Mouse (Mus musculus) embryonic facial prominence, embryonic 10.5 days (tissue): ENCODE measurements around the gene Kcnmb4. TPM values are rescaled to one million over a fixed set of nuclear protein-coding genes. Genes with fewer than 3 reads are reported as not detected.

Source experiments
- DNase-seq: peaks from one replicate; pipeline ENCODE4 v3.0.0-alpha.2; 2017; ENCODE audit warnings: low spot score
- H3K27ac ChIP-seq: fragments of 300-500 bp; sonication (generic); replicated peaks from 2 replicates; pipeline ENCODE4 v1.5.1; 2016; ENCODE audit warnings: mild to moderate bottlenecking
- H3K27me3 ChIP-seq: fragments of 300-500 bp; sonication (generic); replicated peaks from 2 replicates; pipeline ENCODE4 v1.6.1; 2016; ENCODE audit warnings: low read depth, mild to moderate bottlenecking; ENCODE audit not compliant: poor library complexity, severe bottlenecking
- H3K36me3 ChIP-seq: fragments of 300-500 bp; sonication (generic); replicated peaks from 2 replicates; pipeline ENCODE4 v1.6.1; 2016; ENCODE audit warnings: mild to moderate bottlenecking, moderate library complexity
- H3K4me1 ChIP-seq: fragments of 300-500 bp; sonication (generic); 2 replicates; pipeline ENCODE4 v1.6.1; 2016
- H3K4me3 ChIP-seq: fragments of 300-500 bp; sonication (generic); 2 replicates; pipeline ENCODE4 v1.5.1; 2016; ENCODE audit warnings: mild to moderate bottlenecking, moderate library complexity
- H3K9me3 ChIP-seq: fragments of 300-500 bp; sonication (generic); 2 replicates; pipeline ENCODE4 v1.6.1; 2016; ENCODE audit warnings: mild to moderate bottlenecking
- WGBS: fragments of 180-500 bp; shearing (Covaris S2); methylation state at CpG from one replicate; pipeline ENCODE4 v1.1.7; 2016; 5-methylcytosine and 5-hydroxymethylcytosine counted together
- polyA plus RNA-seq: library from polyadenylated mRNA; unstranded; fragments of >200 nt; fragmentation: Nextera tagmentation; extraction: Ambion mirVana; gene quantifications from 2 replicates; pipeline ENCODE4 v1.2.1, GENCODE M21; 2016

The Kcnmb4 gene
- polyA plus RNA-seq = 7.0 and 10.6 TPM in 2 replicates

GRCm38 (mm10) chr10:116473759-116474549 is at the start of gene Kcnmb4:
Gene Kcnmb4 (minus strand): TSS chr10:116473878.
- 3% methylated on average over 92 of the region's 92 CpGs for WGBS
- Histone ChIP-seq H3K27ac (peak within 1 kb of the TSS; percentile 91), H3K36me3 (no peaks in the 10 kb centered on the region), H3K9me3 (peaks cover 5% of the 10 kb centered on the region; the same call in 1 of the 2 replicates), H3K27me3 (peaks cover 19% of the 10 kb centered on the region), H3K4me1 (peaks cover 28% of the 10 kb centered on the region), H3K4me3 (peak within 1 kb of the TSS; percentile 73)
- DNase-seq = peak; percentile 70

- 91% methylated on average over 1 of the region's 1 CpGs for WGBS
These were observed 45.9 kb upstream of the Kcnmb4 start for GRCm38 (mm10) chr10:116519588-116519987.

GRCm38 (mm10) chr10:116515590-116515989 is 41.9 kb upstream of the Kcnmb4 start:
- Histone ChIP-seq H3K4me1 (no peaks in the 10 kb centered on the region), H3K9me3 (no peaks in the 10 kb centered on the region), H3K27me3 (no peaks in the 10 kb centered on the region), H3K4me3 (no peak overlapping the region), H3K27ac (no peak overlapping the region), H3K36me3 (peaks cover 6% of the 10 kb centered on the region; the same call in 1 of the 2 replicates)
- 90% methylated on average over 6 of the region's 6 CpGs for WGBS
- DNase-seq = no peak

More at GRCm38 (mm10) chr10:116519588-116519987, 45.9 kb upstream of the Kcnmb4 start:
- H3K4me3 ChIP-seq = no peak overlapping the region
- no peaks in the 10 kb centered on the region for H3K9me3 ChIP-seq
- DNase-seq = no peak
- H3K36me3 ChIP-seq = no peaks in the 10 kb centered on the region
- H3K27me3 ChIP-seq = no peaks in the 10 kb centered on the region
- peaks cover 4% of the 10 kb centered on the region; the same call in 1 of the 2 replicates for H3K4me1 ChIP-seq
- H3K27ac ChIP-seq = no peak overlapping the region

GRCm38 (mm10) chr10:116515158-116515557 is 41.5 kb upstream of the Kcnmb4 start:
- no peaks in the 10 kb centered on the region for H3K9me3 ChIP-seq
- 93% methylated on average over 4 of the region's 4 CpGs for WGBS

GRCm38 (mm10) chr10:116513254-116513635 is 39.6 kb upstream of the Kcnmb4 start:
- no peak for DNase-seq
- H3K9me3 ChIP-seq = no peaks in the 10 kb centered on the region
- 59% methylated on average over 7 of the region's 7 CpGs for WGBS
- no peak overlapping the region for H3K27ac ChIP-seq
- H3K36me3 ChIP-seq = peaks cover 6% of the 10 kb centered on the region; the same call in 1 of the 2 replicates
- H3K27me3 ChIP-seq = no peaks in the 10 kb centered on the region
- no peak overlapping the region for H3K4me3 ChIP-seq
- H3K4me1 ChIP-seq = no peaks in the 10 kb centered on the region

More at GRCm38 (mm10) chr10:116515158-116515557, 41.5 kb upstream of the Kcnmb4 start:
- peaks cover 6% of the 10 kb centered on the region; the same call in 1 of the 2 replicates for H3K36me3 ChIP-seq
- no peaks in the 10 kb centered on the region for H3K4me1 ChIP-seq
- DNase-seq = no peak
- no peak overlapping the region for H3K4me3 ChIP-seq
- no peak overlapping the region for H3K27ac ChIP-seq
- no peaks in the 10 kb centered on the region for H3K27me3 ChIP-seq

- no peaks in the 10 kb centered on the region for H3K4me1 ChIP-seq
- WGBS = 87% methylated on average over 11 of the region's 11 CpGs
- DNase-seq = no peak
- H3K9me3 ChIP-seq = no peaks in the 10 kb centered on the region
- H3K4me3 ChIP-seq = no peak overlapping the region
- no peaks in the 10 kb centered on the region for H3K27me3 ChIP-seq
- peaks cover 6% of the 10 kb centered on the region; the same call in 1 of the 2 replicates for H3K36me3 ChIP-seq
- H3K27ac ChIP-seq = no peak overlapping the region
These were observed 39.0 kb upstream of the Kcnmb4 start for GRCm38 (mm10) chr10:116512521-116513253.

GRCm38 (mm10) chr10:116505303-116506014 is 31.8 kb upstream of the Kcnmb4 start:
- Histone ChIP-seq H3K9me3 (no peaks in the 10 kb centered on the region), H3K36me3 (peaks cover 15% of the 10 kb centered on the region), H3K27ac (no peak overlapping the region), H3K27me3 (no peaks in the 10 kb centered on the region), H3K4me3 (no peak overlapping the region), H3K4me1 (no peaks in the 10 kb centered on the region)
- no peak for DNase-seq
- 92% methylated on average over 7 of the region's 7 CpGs for WGBS

GRCm38 (mm10) chr10:116492768-116493167 is 19.1 kb upstream of the Kcnmb4 start:
- H3K27ac ChIP-seq = no peak overlapping the region
- peaks cover 77% of the 10 kb centered on the region for H3K36me3 ChIP-seq
- no peak for DNase-seq
- 93% methylated on average over 3 of the region's 3 CpGs for WGBS
- no peaks in the 10 kb centered on the region for H3K9me3 ChIP-seq
- no peaks in the 10 kb centered on the region for H3K27me3 ChIP-seq
- H3K4me3 ChIP-seq = no peak overlapping the region
- no peaks in the 10 kb centered on the region for H3K4me1 ChIP-seq

- 91% methylated on average over 10 of the region's 10 CpGs for WGBS
- Histone ChIP-seq H3K4me1 (no peaks in the 10 kb centered on the region), H3K4me3 (no peak overlapping the region), H3K27ac (no peak overlapping the region), H3K9me3 (no peaks in the 10 kb centered on the region), H3K36me3 (peaks cover 76% of the 10 kb centered on the region), H3K27me3 (no peaks in the 10 kb centered on the region)
- no peak for DNase-seq
These were observed 13.4 kb upstream of the Kcnmb4 start for GRCm38 (mm10) chr10:116486895-116487747.

- no peak overlapping the region for H3K4me3 ChIP-seq
- H3K36me3 ChIP-seq = peaks cover 53% of the 10 kb centered on the region
- 95% methylated on average over 12 of the region's 12 CpGs for WGBS
- H3K27me3 ChIP-seq = no peaks in the 10 kb centered on the region
- no peak for DNase-seq
- H3K27ac ChIP-seq = no peak overlapping the region
- H3K4me1 ChIP-seq = no peaks in the 10 kb centered on the region
- peaks cover 2% of the 10 kb centered on the region; the same call in 1 of the 2 replicates for H3K9me3 ChIP-seq
These were observed 8.2 kb upstream of the Kcnmb4 start for GRCm38 (mm10) chr10:116481917-116482316.

- DNase-seq = no peak
- H3K4me3 ChIP-seq = no peak overlapping the region
These were observed 7.3 kb upstream of the Kcnmb4 start for GRCm38 (mm10) chr10:116480988-116481387.

More at GRCm38 (mm10) chr10:116480988-116481387, 7.3 kb upstream of the Kcnmb4 start:
- H3K27me3 ChIP-seq = no peaks in the 10 kb centered on the region; the same call in 1 of the 2 replicates
- WGBS = 90% methylated on average over 5 of the region's 5 CpGs
- H3K9me3 ChIP-seq = peaks cover 5% of the 10 kb centered on the region; the same call in 1 of the 2 replicates
- no peak overlapping the region for H3K27ac ChIP-seq
- H3K36me3 ChIP-seq = peaks cover 44% of the 10 kb centered on the region
- no peaks in the 10 kb centered on the region for H3K4me1 ChIP-seq
